Mouse (Mus musculus) cerebellum, postnatal 36 days (tissue): ENCODE measurements around the gene Ly6g5c.
A peak's percentile ranks its signal among the peaks of the same experiment; 100 is the strongest.

Experiments used
- DNase-seq, 2 experiments: peaks; one replicate each; pipeline ENCODE4 v3.0.0; 2021 to 2022; ENCODE audit warnings: mixed read lengths in 2 of 2

Ly6g5c gene

GRCm38 (mm10) chr17:35082841-35083576 lies 25.1 kb upstream of the Ly6g5c start:
- DNase-seq, result peak; percentile 72 to 75

- no peak for DNase-seq
Measured at GRCm38 (mm10) chr17:35083929-35084497, 24.1 kb upstream of the Ly6g5c start.

DNA sequence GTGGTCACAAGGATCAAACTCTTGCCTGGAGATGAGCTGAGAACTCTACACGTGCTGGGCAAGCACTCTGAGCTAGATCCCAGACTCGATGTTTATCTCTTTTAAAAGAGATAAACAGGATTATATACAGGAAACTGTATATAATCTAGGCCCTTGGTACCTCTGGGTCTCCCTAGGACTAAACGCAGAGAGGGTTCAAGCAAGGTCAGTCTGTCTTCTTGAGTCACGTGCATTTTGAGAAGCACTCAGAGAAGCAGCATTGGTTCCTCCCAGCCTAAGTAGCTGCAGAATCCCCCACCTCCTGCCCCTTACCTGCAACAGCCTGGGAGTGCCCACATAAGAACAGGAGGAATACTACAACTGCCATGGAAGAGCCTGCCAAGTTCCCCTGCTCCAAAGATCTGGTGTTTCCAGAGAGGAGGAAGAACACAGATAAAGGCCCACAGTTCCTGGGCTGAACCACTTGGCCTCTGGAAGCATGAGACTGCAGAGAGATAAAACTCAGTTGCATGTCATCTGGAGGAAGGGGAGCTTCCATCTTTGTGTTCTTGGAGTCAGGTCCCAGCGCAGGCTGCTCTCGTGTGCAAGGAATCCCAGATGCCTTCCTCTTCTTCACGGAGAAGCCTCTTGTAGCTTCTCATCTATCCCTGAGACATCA lies 22.7 kb upstream of the Ly6g5c start, which contains the start of gene Ly6g6f:
TSS of gene Ly6g6f (minus strand) at position 403 of the 658 bp plus-strand sequence.
- no peak for DNase-seq

GRCm38 (mm10) chr17:35088151-35088550 lies 19.9 kb upstream of the Ly6g5c start:
- no peak for DNase-seq

- DNase-seq, result peak; percentile 94 to 95
Measured at GRCm38 (mm10) chr17:35088825-35089644, 19.0 kb upstream of the Ly6g5c start, which contains the start of gene Abhd16a. TSS of gene Abhd16a (plus strand) at chr17:35089263.

- peak; percentile 82 to 85 for DNase-seq
Measured at GRCm38 (mm10) chr17:35090166-35090932, 17.7 kb upstream of the Ly6g5c start.

DNA sequence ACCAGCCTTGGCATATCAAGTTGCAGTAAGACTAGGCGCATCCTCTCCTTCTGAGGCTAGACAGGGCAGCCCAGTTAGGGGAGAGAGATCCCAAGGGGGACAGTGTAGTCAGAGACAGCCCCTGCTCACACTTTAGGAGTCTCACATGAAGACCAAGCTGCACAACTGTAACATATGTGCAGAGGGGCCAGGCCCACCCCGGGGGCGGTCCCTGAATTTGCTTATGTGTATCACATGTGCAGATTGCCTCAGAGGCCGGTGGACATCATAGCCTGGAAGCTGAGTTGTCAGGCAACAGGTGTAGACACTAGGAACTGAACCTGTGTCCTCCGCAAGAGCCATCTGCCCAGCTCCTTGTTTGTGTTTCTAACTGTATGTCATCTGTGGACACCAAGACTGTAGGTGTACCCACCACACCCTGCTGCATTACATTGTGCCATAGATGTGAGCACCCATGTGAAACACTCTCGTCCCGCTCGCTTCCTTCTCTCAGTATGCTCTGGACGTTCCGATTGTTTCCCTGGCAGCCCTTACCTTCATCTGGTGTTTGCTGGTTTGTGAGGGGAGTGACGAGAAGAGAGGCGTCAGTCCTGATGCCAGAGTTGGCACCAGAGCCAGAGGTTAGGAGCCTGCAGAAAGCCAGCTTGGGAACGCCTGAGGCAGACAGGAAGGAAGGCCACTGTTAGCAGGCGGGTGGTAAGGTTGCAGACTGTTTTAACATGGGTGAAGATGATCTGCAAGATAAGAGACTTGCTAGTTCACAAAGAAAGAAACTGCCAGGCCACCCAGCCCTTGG lies 15.5 kb upstream of the Ly6g5c start:
- DNase-seq, result no peak

DNA sequence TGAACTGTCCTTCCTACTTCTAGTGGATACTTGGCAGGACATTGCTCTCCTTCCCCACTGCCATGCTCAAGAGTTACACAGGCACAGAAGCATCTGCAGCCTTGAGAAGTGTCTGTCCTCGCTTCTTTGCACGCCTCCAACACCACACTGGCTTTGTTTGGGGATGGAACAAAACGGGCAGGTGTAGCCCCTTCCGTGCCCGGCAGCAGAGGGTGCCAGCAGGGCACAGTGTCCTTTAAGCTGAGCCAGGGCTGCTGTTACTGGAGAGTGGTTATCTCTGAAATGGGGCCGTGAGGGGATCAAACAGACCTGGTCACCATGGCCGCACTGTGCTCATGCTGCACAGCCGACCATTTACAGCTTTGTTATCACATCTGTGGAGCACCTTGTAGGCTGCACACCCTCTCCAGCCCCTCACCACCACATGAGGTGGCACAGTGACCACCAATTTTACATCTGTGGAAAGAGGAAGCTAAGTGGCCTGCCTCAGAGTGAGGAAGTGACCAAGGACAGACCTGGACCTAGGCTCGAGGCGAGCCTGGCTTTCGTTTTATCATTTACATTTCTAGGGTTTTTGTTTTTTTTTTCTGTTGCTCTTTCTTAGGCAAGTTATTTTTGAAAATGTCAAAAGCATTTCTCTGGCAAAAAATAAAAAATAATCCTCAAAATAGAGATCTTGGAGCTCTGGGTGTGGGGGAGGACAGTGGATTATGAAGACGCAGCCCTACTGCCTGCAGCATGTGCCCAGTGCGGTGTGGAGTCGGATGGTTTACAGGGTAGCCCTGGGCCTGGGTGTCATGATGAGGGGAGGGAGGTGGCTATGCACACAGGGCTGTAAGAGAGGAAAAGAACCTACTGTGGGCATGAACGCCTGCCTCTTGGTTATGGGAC lies 13.4 kb upstream of the Ly6g5c start:
- no peak for DNase-seq

DNA sequence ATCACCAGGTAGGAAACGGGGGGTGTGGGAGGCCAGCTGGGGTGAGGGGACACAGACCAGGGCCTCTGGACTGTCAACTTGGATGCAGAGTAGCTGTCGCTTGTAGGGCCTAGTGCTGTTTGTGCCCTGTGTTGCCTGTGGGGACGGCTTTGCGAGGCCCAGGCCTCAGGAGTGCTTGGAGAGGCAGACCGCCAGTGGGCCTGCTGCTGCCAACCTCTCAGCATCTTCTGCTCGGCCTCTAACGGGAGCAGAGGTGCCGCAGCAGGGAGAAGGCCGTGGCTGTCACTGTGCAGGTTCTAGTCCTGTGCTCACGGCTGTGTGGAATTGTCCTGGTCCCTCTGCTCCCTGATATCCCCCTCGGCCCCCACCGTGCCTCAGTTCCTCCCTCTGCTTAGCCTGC lies 11.5 kb upstream of the Ly6g5c start:
- no peak for DNase-seq

DNA sequence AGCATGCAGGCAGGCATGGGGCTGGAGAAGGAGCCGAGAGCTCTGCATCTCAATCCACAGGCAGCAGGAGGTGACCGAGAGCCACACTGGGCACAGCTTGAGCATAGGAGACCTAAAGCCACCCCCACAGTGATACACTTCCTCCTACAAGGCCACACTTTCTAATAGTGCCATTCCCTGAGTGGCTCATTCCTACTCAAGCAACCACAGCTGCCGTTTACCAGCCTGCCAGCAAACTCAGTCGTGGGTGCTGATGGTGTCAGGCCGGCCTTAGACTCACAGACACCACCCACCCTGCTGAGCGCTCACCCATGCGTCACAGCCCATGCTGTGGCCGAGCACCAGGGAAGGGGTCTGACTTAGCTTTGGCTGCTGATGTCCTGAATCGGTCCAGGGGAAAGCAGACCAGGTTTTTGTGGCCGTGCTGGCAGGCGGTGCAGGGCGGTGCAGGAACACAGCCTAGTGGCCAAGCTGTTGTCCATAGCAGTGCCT lies 10.9 kb upstream of the Ly6g5c start:
- DNase-seq, result peak; percentile 72 to 74

DNA sequence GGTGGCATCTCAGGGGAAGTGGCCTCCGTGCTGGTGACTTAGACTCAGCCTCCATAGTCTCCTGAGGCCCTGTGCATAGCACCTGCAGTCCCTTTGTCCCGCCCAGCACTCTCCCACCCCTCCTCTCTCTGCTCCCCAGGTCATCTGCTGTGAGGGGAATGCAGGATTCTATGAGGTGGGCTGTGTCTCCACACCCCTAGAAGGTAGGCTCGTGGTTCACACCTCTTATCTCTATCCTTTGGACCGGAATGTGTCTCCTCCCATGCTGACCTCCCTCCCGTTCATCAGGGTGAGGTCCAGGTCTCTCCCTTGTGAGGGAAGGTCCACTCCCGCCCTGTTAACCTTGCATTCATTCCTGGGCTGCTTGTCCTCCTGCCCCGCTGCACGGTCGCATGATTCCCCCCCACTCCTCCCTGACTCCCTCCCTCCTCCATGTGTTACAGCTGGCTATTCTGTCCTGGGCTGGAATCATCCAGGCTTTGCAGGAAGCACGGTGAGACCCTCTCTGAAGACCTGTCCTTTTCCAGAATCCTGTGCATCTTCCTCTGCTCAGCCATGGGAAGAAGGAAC lies 7.8 kb upstream of the Ly6g5c start:
- no peak for DNase-seq

GRCm38 (mm10) chr17:35101161-35101560 lies 6.9 kb upstream of the Ly6g5c start:
- no peak for DNase-seq

GRCm38 (mm10) chr17:35102299-35102698 lies 5.8 kb upstream of the Ly6g5c start:
- DNase-seq, result no peak

- no peak for DNase-seq
Measured at GRCm38 (mm10) chr17:35103221-35103690, 4.8 kb upstream of the Ly6g5c start.

DNA sequence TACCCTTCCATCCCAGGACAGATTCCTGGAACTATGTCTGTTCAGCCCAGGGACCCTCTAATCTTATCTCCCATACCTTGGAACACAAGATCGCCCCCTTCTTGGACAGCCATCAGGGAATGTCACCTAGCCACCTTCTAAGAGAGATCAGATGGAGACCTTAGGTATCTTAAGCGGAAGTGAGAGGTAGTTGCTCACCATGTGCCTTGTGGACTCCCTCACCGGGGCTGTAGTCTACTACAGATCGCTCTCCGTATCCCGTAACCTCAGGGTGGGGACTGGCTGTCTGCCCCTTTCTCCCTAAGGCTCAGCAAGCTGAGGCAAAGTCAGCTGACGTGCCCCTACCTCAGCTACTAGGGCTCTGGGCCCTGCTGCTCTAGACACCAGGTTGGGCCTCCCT lies 4.0 kb upstream of the Ly6g5c start:
- no peak for DNase-seq

DNA sequence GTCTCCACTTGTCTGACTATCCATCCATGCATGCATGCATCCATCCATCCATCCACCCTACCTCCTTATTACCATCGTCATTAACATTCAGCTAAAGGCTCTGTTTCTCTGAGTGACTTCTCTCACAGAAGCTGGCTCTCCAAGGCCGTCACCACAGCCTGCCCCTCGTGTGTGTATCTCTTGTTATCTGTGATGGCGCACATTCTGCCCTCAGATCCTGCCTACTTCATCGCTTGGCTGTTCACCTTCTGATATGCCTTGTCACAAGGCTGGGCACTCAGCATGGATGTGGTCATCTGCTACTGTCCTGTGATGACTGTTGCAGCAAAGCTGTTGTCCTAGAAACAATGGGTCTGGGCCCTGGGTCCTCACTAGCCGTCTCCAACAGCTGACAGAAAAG lies 3.3 kb upstream of the Ly6g5c start:
- no peak for DNase-seq

GRCm38 (mm10) chr17:35105740-35106389 lies 2.2 kb upstream of the Ly6g5c start:
- DNase-seq, result peak; percentile 68 to 69

- DNase-seq, result no peak
Measured at GRCm38 (mm10) chr17:35106522-35106921, 1.6 kb upstream of the Ly6g5c start.

- DNase-seq, result no peak
Measured at GRCm38 (mm10) chr17:35111774-35112173, 3.7 kb downstream of the Ly6g5c start.
